Mouse (Mus musculus) cortical plate, adult 2 months (tissue): ENCODE measurements around the gene Cyp2j6.
"Not testable (repeated sequence)": the region's sequence is repeated elsewhere in the genome, so short reads cannot be mapped to it uniquely, and the experiment has no call there.

Source experiments
- CTCF ChIP-seq: fragments of 200-500 bp; IDR thresholded peaks from 2 replicates; pipeline ENCODE4 v1.5.1; 2011; ENCODE audit warnings: mild to moderate bottlenecking, control low read depth, low read length; ENCODE audit not compliant: insufficient read depth; ENCODE audit errors: extremely low read depth
- POLR2A ChIP-seq: fragments of 200-500 bp; IDR thresholded peaks from 2 replicates; pipeline ENCODE4 v1.6.1; 2011; ENCODE audit warnings: mild to moderate bottlenecking, low read length, control low read depth; ENCODE audit not compliant: insufficient read depth; ENCODE audit errors: extremely low read depth

DNA sequence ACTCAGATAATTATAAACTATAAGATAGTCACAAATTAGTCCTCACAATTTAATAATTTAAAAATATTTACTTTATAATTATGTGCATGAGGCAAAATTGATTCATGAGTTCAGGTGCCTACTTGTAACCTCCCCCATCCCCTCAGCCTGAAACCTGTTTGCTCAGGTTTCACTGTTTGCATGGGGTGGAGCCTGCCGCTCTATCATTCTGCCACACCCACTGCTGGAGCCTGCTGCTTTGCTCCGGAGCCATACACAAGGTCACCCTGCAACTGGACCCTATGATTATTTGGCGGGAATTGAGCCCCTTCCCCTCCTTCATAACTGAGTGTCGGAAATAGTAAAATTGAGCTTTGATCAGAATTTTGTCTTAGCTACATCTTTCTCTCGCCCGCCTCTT is 26.9 kb upstream of the Cyp2j6 start:
- not testable (repeated sequence) for TF ChIP-seq CTCF, POLR2A
